In genomic region chr4:9993871-9994270, GRCm38 (mm10) we compare ENCODE assay signal across 24 mouse cellular contexts.
A peak's percentile ranks its signal among the peaks of the same experiment; 100 is the strongest.
DNase-seq lines count a peak whose midpoint lies in the region; TF ChIP-seq lines count a peak whose summit lies in the region.
"Had no signal": no experiment of that assay in that cellular context is flagged by ENCODE, and none has a peak within 500 bp of the region (broad histone marks: within the 10 kb centered on the region; RNA-seq: fewer than 3 reads in every experiment).

No protein-coding gene starts in this region.

- DNase-seq in ES-CJ7 (ENCODE audit: low read depth, low spot score) (peak; percentile 51), ES-E14 (ENCODE audit: low read depth, low spot score) (peak; percentile 24), R1 (ENCODE audit: low read depth, low spot score) (peak; percentile 36), ZHBTc4 (ENCODE audit: low read depth, low spot score) (peak; percentile 57)
- DNase-seq in thymus, adult 2 months = no peak
- DNase-seq in cerebellum, postnatal 36 days = no peak
- DNase-seq in ovary, postnatal 36 days (ENCODE audit: low spot score) = no peak
- DNase-seq in left cerebral cortex, postnatal 36 days (ENCODE audit: low spot score in 2 of 2) = no peak
- DNase-seq: adrenal gland, adult 2 months; adrenal gland, adult 8-10 months; adrenal gland, postnatal 10 days; adrenal gland, postnatal 14 days; adrenal gland, postnatal 25 days; adrenal gland, postnatal 36 days; B cell, adult 2 months; cerebellum, adult 11 months; cerebellum, adult 11-12 months; cerebellum, adult 18-20 months; cerebellum, adult 2 months; cerebellum, adult 8-10 months; cerebellum, adult 9-10 months had no signal

- TF ChIP-seq POLR2A in thymus, adult 2 months (IDR thresholded peaks at IDR 0.05; ENCODE audit: control insufficient read depth, extremely low read depth, insufficient read depth, low read length, poor library complexity) = no peak

- H3K36me3 ChIP-seq in ES-E14 (ENCODE audit: control insufficient read depth, insufficient read depth, low read length, poor library complexity, severe bottlenecking) = no peaks in the 10 kb centered on the region
- H3K36me3 ChIP-seq in thymus, adult 2 months (ENCODE audit: control insufficient read depth, insufficient read depth, low read length) = no peaks in the 10 kb centered on the region
- H3K36me3 ChIP-seq: G1E had no signal

- H3K27ac ChIP-seq in ES-E14 (ENCODE audit: insufficient read depth, low read depth, low read length, poor library complexity, severe bottlenecking) = no peak overlapping the region
- H3K27ac ChIP-seq in thymus, adult 2 months (ENCODE audit: control insufficient read depth, insufficient read depth, low read length) = no peak overlapping the region

- H3K4me3 ChIP-seq in ES-E14 (ENCODE audit: insufficient read depth in 1 of 2, low read depth in 1 of 2, low read length in 2 of 2, poor library complexity in 1 of 2, severe bottlenecking in 1 of 2) = no peak overlapping the region
- H3K4me3 ChIP-seq in thymus, adult 2 months (ENCODE audit: control insufficient read depth, insufficient read depth, low read length) = no peak overlapping the region

- no peaks in the 10 kb centered on the region for H3K9me3 ChIP-seq in ES-E14 (ENCODE audit: control insufficient read depth, insufficient read depth, low read depth, low read length)
- H3K9me3 ChIP-seq: G1E had no signal

- intact Hi-C loops in left cerebral cortex, postnatal 36 days (cut with DNase I) = no loop called here

- no peak for TF ChIP-seq CTCF in thymus, adult 2 months (IDR thresholded peaks at IDR 0.05; ENCODE audit: borderline replicate concordance, control insufficient read depth, extremely low read depth, insufficient read depth, low read length, poor library complexity)

- in situ Hi-C loops in ES-E14 (cut with MboI; ENCODE audit: low sequenced_read_pairs in 2 of 2, unreplicated experiment in 2 of 2) = no loop called here

- no peak overlapping the region for H3K9ac ChIP-seq in ES-E14 (ENCODE audit: insufficient read depth, low read depth, low read length, poor library complexity, severe bottlenecking)

- H3K27me3 ChIP-seq in thymus, adult 2 months (ENCODE audit: control insufficient read depth, insufficient read depth, low read length) = no peaks in the 10 kb centered on the region
- H3K27me3 ChIP-seq: CH12.LX, Patski had no signal

- WGBS in thymus, adult 2 months = 68% methylated on average over 1 of the region's 1 CpGs

- no peaks in the 10 kb centered on the region for H3K4me1 ChIP-seq in ES-E14 (ENCODE audit: control insufficient read depth in 2 of 2, insufficient read depth in 2 of 2, low read length in 2 of 2, poor library complexity in 1 of 2)
- no peaks in the 10 kb centered on the region for H3K4me1 ChIP-seq in thymus, adult 2 months (replicated peaks; ENCODE audit: control insufficient read depth, insufficient read depth, low read length)

TF ChIP-seq in ES-E14, 5 proteins besides CTCF, POLR2A, EP300 and RAD21:
- no peak for TF ChIP-seq ZNF384 (IDR thresholded peaks at IDR 0.05; ENCODE audit: low read depth, low read length)
- TF ChIP-seq HCFC1 (IDR thresholded peaks at IDR 0.05; ENCODE audit: borderline replicate concordance, insufficient read depth, low read length) = no peak
- TF ChIP-seq CHD2 (IDR thresholded peaks at IDR 0.05; ENCODE audit: low read depth, low read length) = no peak
- TF ChIP-seq ZC3H11A (IDR thresholded peaks at IDR 0.05; ENCODE audit: borderline replicate concordance, low read depth, low read length) = no peak
- no peak for TF ChIP-seq MAFK (IDR thresholded peaks at IDR 0.05; ENCODE audit: insufficient read depth, low read depth, low read length)

Comparison
In these comparisons a context has a peak if more than half of its experiments do, and no peak if none do; other contexts are left out.
1. DNase-seq: peak in ES-CJ7 (single experiment), ES-E14 (single experiment), R1 (single experiment) and ZHBTc4 (single experiment); none in thymus, adult 2 months (single experiment), cerebellum, postnatal 36 days (0 of 2), ovary, postnatal 36 days (single experiment) and left cerebral cortex, postnatal 36 days (0 of 2).